Mouse (Mus musculus): ENCODE measurements around the gene Zfp599. TPM values are rescaled to one million over a fixed set of nuclear protein-coding genes. Genes with fewer than 3 reads are reported as not detected.

The Zfp599 gene
- polyA plus RNA-seq, 1 experiment from 2014 or later, result 9.6 TPM

DNA sequence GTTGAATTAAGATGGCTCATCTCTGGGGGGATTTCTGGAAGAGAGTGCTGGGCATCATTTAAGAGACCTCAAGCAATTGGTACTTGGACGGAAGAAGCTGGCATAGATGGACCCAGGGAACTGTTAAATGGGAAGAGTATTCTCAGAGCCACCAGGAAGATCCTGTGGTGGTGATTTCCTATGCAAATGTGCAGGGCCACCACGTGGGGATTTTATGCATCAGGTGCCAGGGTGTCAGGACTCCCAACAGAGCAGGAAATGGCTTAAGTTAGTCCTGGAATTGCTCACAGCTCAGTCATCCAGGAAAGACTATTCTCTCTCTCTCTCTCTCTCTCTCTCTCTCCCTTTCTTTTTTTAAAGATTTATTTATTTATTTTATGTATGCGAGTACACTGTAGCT lies 43.0 kb downstream of the Zfp599 start:
- 44% methylated on average over 3 of the region's 3 CpGs for WGBS
- Histone ChIP-seq H3K4me3 (no peak overlapping the region), H3K4me1 (no peaks in the 10 kb centered on the region), H3K9ac (no peak overlapping the region), H3K4me2 (replicated peaks) (no peak overlapping the region), H3K9me3 (no peaks in the 10 kb centered on the region), H3K27me3 (no peaks in the 10 kb centered on the region), H3K36me3 (no peaks in the 10 kb centered on the region), H3K27ac (no peak overlapping the region)
- no peak for ATAC-seq (ENCODE audit: low FRiP score, low read depth)

DNA sequence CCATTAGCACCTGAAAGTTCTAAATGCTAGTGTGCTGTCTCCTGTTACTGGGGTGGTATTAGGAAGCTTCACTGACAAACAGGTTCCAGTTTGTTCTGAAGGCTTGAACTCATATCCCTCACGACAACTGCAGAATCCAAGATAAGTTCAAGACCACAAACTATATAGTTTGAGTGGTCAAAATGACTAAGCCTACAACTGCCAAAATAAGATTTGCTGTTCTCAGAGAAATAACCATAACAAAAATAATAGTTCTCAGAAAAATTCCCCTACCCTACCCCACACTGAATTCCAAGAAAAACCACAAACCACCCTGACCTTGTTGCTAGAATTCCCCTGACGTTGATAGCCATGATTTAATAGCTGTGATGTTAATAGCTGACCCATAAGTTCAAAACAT lies 45.1 kb downstream of the Zfp599 start:
- no peak for ATAC-seq (ENCODE audit: low FRiP score, low read depth)
- H3K4me1 ChIP-seq, result no peaks in the 10 kb centered on the region
- H3K4me3 ChIP-seq, result no peak overlapping the region
- WGBS, result 72% methylated on average over 2 of the region's 2 CpGs
- no peaks in the 10 kb centered on the region for H3K9me3 ChIP-seq
- no peak overlapping the region for H3K4me2 ChIP-seq (replicated peaks)
- H3K36me3 ChIP-seq, result no peaks in the 10 kb centered on the region
- no peak overlapping the region for H3K9ac ChIP-seq
- no peaks in the 10 kb centered on the region for H3K27me3 ChIP-seq
- H3K27ac ChIP-seq, result no peak overlapping the region

DNA sequence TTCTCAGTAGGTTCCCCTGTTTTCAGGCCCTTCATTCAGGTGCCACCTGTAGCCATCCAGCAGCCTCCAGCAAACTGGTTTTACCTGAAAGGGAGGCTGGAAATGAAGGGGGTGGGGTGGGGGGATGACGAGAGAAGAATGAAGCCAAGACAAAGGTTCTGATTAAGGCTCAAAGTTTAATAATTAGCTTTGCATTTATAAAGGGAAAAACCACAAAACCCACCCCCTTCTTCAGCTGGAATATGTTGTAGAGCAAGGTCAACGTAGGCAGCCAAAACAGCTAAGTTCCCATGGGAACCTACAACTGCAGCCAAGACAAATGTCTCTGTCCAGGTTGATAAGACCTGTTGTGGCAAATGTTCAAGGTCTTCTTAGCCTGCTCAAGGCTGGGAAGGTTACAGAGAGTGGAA lies 45.9 kb downstream of the Zfp599 start:
- Histone ChIP-seq H3K27ac (no peak overlapping the region), H3K27me3 (no peaks in the 10 kb centered on the region), H3K4me3 (no peak overlapping the region), H3K36me3 (no peaks in the 10 kb centered on the region), H3K9me3 (no peaks in the 10 kb centered on the region), H3K4me1 (no peaks in the 10 kb centered on the region), H3K4me2 (replicated peaks) (no peak overlapping the region), H3K9ac (no peak overlapping the region)
- WGBS, result 74% methylated on average over 2 of the region's 2 CpGs
- ATAC-seq (ENCODE audit: low FRiP score, low read depth), result no peak

Other genes with a start within 250 kb of the Zfp599 start
- 0.13 and 0.23 TPM in 2 replicates for gene Elavl3, start 207.9 kb downstream of the Zfp599 start, polyA plus RNA-seq (2015; fragmentation: Nextera tagmentation; extraction: Ambion mirVana)
- not detected in 2 replicates for gene Gm49318, start 188.6 kb downstream of the Zfp599 start, polyA plus RNA-seq (2015; fragmentation: Nextera tagmentation; extraction: Ambion mirVana)
- gene Zfp653, start 188.5 kb downstream of the Zfp599 start, polyA plus RNA-seq (2015; fragmentation: Nextera tagmentation; extraction: Ambion mirVana), result 11.6 and 12.6 TPM in 2 replicates
- 34.9 and 36.8 TPM in 2 replicates for gene Ecsit, start 174.5 kb downstream of the Zfp599 start, polyA plus RNA-seq (2015; fragmentation: Nextera tagmentation; extraction: Ambion mirVana)
- 2.5 and 5.2 TPM in 2 replicates for gene Cnn1, start 160.7 kb downstream of the Zfp599 start, polyA plus RNA-seq (2015; fragmentation: Nextera tagmentation; extraction: Ambion mirVana)
- gene Elof1, start 142.7 kb downstream of the Zfp599 start, polyA plus RNA-seq (2015; fragmentation: Nextera tagmentation; extraction: Ambion mirVana), result 190 and 191 TPM in 2 replicates
- gene Acp5, start 124.2 kb downstream of the Zfp599 start, polyA plus RNA-seq (2015; fragmentation: Nextera tagmentation; extraction: Ambion mirVana), result 6.5 and 8.4 TPM in 2 replicates
- 70.2 and 76.8 TPM in 2 replicates for gene Pigyl, start 103.0 kb downstream of the Zfp599 start, polyA plus RNA-seq (2015; fragmentation: Nextera tagmentation; extraction: Ambion mirVana)
- gene Zfp872, start 71.8 kb downstream of the Zfp599 start, polyA plus RNA-seq (2015; fragmentation: Nextera tagmentation; extraction: Ambion mirVana), result 0.06 and 0.11 TPM in 2 replicates
- gene Zfp809, start 34.2 kb downstream of the Zfp599 start, polyA plus RNA-seq (2015; fragmentation: Nextera tagmentation; extraction: Ambion mirVana), result 15.7 and 17.0 TPM in 2 replicates
- 29.1 and 30.3 TPM in 2 replicates for gene Zfp810, start 47.8 kb upstream of the Zfp599 start, polyA plus RNA-seq (2015; fragmentation: Nextera tagmentation; extraction: Ambion mirVana)
- 36.6 and 40.8 TPM in 2 replicates for gene Anln, start 129.3 kb upstream of the Zfp599 start, polyA plus RNA-seq (2015; fragmentation: Nextera tagmentation; extraction: Ambion mirVana)
- 5.8 and 6.3 TPM in 2 replicates for gene 9530077C05Rik, start 151.6 kb upstream of the Zfp599 start, polyA plus RNA-seq (2015; fragmentation: Nextera tagmentation; extraction: Ambion mirVana)
- gene Gm17545, start 194.4 kb upstream of the Zfp599 start, polyA plus RNA-seq (2015; fragmentation: Nextera tagmentation; extraction: Ambion mirVana), result not detected in 2 replicates
- gene Rp9, start 209.8 kb upstream of the Zfp599 start, polyA plus RNA-seq (2015; fragmentation: Nextera tagmentation; extraction: Ambion mirVana), result 73.8 and 74.1 TPM in 2 replicates
- gene Bbs9, start 215.8 kb upstream of the Zfp599 start, polyA plus RNA-seq (2015; fragmentation: Nextera tagmentation; extraction: Ambion mirVana), result 13.9 and 15.9 TPM in 2 replicates

Data from limb, embryonic 13.5 days (tissue).